Mouse (Mus musculus): Measurements from ENCODE around the gene Osbpl10. TPM values are rescaled to one million over a fixed set of nuclear protein-coding genes. Genes with fewer than 3 reads are reported as not detected.

Osbpl10 gene
- polyA plus RNA-seq, 1 experiment from 2014 or later = 1.4 TPM

- H3K27ac ChIP-seq (ENCODE audit: low read length) = no peak overlapping the region
- WGBS = 64% methylated on average over 10 of the region's 10 CpGs
- H3K4me1 ChIP-seq (ENCODE audit: control insufficient read depth, insufficient read depth, low read length) = 0 out of 2 replicates have a peak, but pooled peaks cover 4% of the 10 kb centered on the region
- no peaks in the 10 kb centered on the region for H3K9me3 ChIP-seq (replicated peaks; ENCODE audit: control insufficient read depth, low read length)
- no peak overlapping the region for H3K4me3 ChIP-seq (replicated peaks; ENCODE audit: low read length)
- no peak for ATAC-seq (ENCODE audit: insufficient read depth, low FRiP score)
- H3K27me3 ChIP-seq (ENCODE audit: control insufficient read depth, insufficient read depth, low read length) = no peaks in the 10 kb centered on the region
- no peak overlapping the region for H3K9ac ChIP-seq (ENCODE audit: low read length)
- no peak overlapping the region for H3K4me2 ChIP-seq (ENCODE audit: low read depth, low read length)
- H3K36me3 ChIP-seq (ENCODE audit: control insufficient read depth, insufficient read depth, low read length) = no peaks in the 10 kb centered on the region
Observed at GRCm38 (mm10) chr9:114990421-114990820, 12.1 kb downstream of the Osbpl10 start.

- Histone ChIP-seq H3K27ac (ENCODE audit: low read length) (no peak overlapping the region), H3K9ac (ENCODE audit: low read length) (no peak overlapping the region), H3K9me3 (replicated peaks; ENCODE audit: control insufficient read depth, low read length) (no peaks in the 10 kb centered on the region), H3K4me3 (replicated peaks; ENCODE audit: low read length) (no peak overlapping the region), H3K4me1 (ENCODE audit: control insufficient read depth, insufficient read depth, low read length) (0 out of 2 replicates have a peak, but pooled peaks cover 4% of the 10 kb centered on the region), H3K27me3 (ENCODE audit: control insufficient read depth, insufficient read depth, low read length) (no peaks in the 10 kb centered on the region), H3K36me3 (ENCODE audit: control insufficient read depth, insufficient read depth, low read length) (no peaks in the 10 kb centered on the region), H3K4me2 (ENCODE audit: low read depth, low read length) (no peak overlapping the region)
- no peak for ATAC-seq (ENCODE audit: insufficient read depth, low FRiP score)
- 90% methylated on average over 2 of the region's 2 CpGs for WGBS
Observed at GRCm38 (mm10) chr9:114992528-114992927, 14.2 kb downstream of the Osbpl10 start.

- Histone ChIP-seq H3K4me3 (replicated peaks; ENCODE audit: low read length) (no peak overlapping the region), H3K36me3 (ENCODE audit: control insufficient read depth, insufficient read depth, low read length) (no peaks in the 10 kb centered on the region), H3K27me3 (ENCODE audit: control insufficient read depth, insufficient read depth, low read length) (no peaks in the 10 kb centered on the region), H3K27ac (ENCODE audit: low read length) (no peak overlapping the region), H3K4me2 (ENCODE audit: low read depth, low read length) (no peak overlapping the region), H3K9ac (ENCODE audit: low read length) (no peak overlapping the region), H3K9me3 (replicated peaks; ENCODE audit: control insufficient read depth, low read length) (no peaks in the 10 kb centered on the region), H3K4me1 (ENCODE audit: control insufficient read depth, insufficient read depth, low read length) (no peaks in the 10 kb centered on the region)
- ATAC-seq (ENCODE audit: insufficient read depth, low FRiP score) = no peak
- 68% methylated on average over 4 of the region's 4 CpGs for WGBS
Observed at GRCm38 (mm10) chr9:114995250-114995649, 16.9 kb downstream of the Osbpl10 start.

- no peak overlapping the region for H3K4me3 ChIP-seq (replicated peaks; ENCODE audit: low read length)
- H3K9me3 ChIP-seq (replicated peaks; ENCODE audit: control insufficient read depth, low read length) = no peaks in the 10 kb centered on the region
- H3K36me3 ChIP-seq (ENCODE audit: control insufficient read depth, insufficient read depth, low read length) = no peaks in the 10 kb centered on the region
- no peaks in the 10 kb centered on the region for H3K4me1 ChIP-seq (ENCODE audit: control insufficient read depth, insufficient read depth, low read length)
- H3K4me2 ChIP-seq (ENCODE audit: low read depth, low read length) = no peak overlapping the region
- H3K27me3 ChIP-seq (ENCODE audit: control insufficient read depth, insufficient read depth, low read length) = no peaks in the 10 kb centered on the region
- no peak overlapping the region for H3K9ac ChIP-seq (ENCODE audit: low read length)
- no peak for ATAC-seq (ENCODE audit: insufficient read depth, low FRiP score)
- 90% methylated on average over 4 of the region's 4 CpGs for WGBS
- H3K27ac ChIP-seq (ENCODE audit: low read length) = no peak overlapping the region
Observed at GRCm38 (mm10) chr9:114995716-114996115, 17.3 kb downstream of the Osbpl10 start.

- no peaks in the 10 kb centered on the region for H3K36me3 ChIP-seq (ENCODE audit: control insufficient read depth, insufficient read depth, low read length)
- H3K27me3 ChIP-seq (ENCODE audit: control insufficient read depth, insufficient read depth, low read length) = no peaks in the 10 kb centered on the region
- H3K4me3 ChIP-seq (replicated peaks; ENCODE audit: low read length) = no peak overlapping the region
- 94% methylated on average over 6 of the region's 6 CpGs for WGBS
- no peak overlapping the region for H3K4me2 ChIP-seq (ENCODE audit: low read depth, low read length)
- no peak overlapping the region for H3K27ac ChIP-seq (ENCODE audit: low read length)
- H3K9me3 ChIP-seq (replicated peaks; ENCODE audit: control insufficient read depth, low read length) = no peaks in the 10 kb centered on the region
- no peak for ATAC-seq (ENCODE audit: insufficient read depth, low FRiP score)
- no peak overlapping the region for H3K9ac ChIP-seq (ENCODE audit: low read length)
- no peaks in the 10 kb centered on the region for H3K4me1 ChIP-seq (ENCODE audit: control insufficient read depth, insufficient read depth, low read length)
Observed at GRCm38 (mm10) chr9:114996489-114996888, 18.1 kb downstream of the Osbpl10 start.

GRCm38 (mm10) chr9:114999010-114999770 is 20.8 kb downstream of the Osbpl10 start:
- Histone ChIP-seq H3K9me3 (replicated peaks; ENCODE audit: control insufficient read depth, low read length) (no peaks in the 10 kb centered on the region), H3K27me3 (ENCODE audit: control insufficient read depth, insufficient read depth, low read length) (no peaks in the 10 kb centered on the region), H3K4me3 (replicated peaks; ENCODE audit: low read length) (no peak overlapping the region), H3K9ac (ENCODE audit: low read length) (no peak overlapping the region), H3K36me3 (ENCODE audit: control insufficient read depth, insufficient read depth, low read length) (no peaks in the 10 kb centered on the region), H3K4me2 (ENCODE audit: low read depth, low read length) (no peak overlapping the region), H3K27ac (ENCODE audit: low read length) (no peak overlapping the region), H3K4me1 (ENCODE audit: control insufficient read depth, insufficient read depth, low read length) (no peaks in the 10 kb centered on the region)
- WGBS = 77% methylated on average over 6 of the region's 6 CpGs
- ATAC-seq (ENCODE audit: insufficient read depth, low FRiP score) = no peak

- H3K9me3 ChIP-seq (replicated peaks; ENCODE audit: control insufficient read depth, low read length) = no peaks in the 10 kb centered on the region
- 57% methylated on average over 5 of the region's 5 CpGs for WGBS
- H3K4me1 ChIP-seq (ENCODE audit: control insufficient read depth, insufficient read depth, low read length) = no peaks in the 10 kb centered on the region
- H3K36me3 ChIP-seq (ENCODE audit: control insufficient read depth, insufficient read depth, low read length) = no peaks in the 10 kb centered on the region
- no peak overlapping the region for H3K4me2 ChIP-seq (ENCODE audit: low read depth, low read length)
- no peak overlapping the region for H3K27ac ChIP-seq (ENCODE audit: low read length)
- H3K27me3 ChIP-seq (ENCODE audit: control insufficient read depth, insufficient read depth, low read length) = no peaks in the 10 kb centered on the region
- no peak overlapping the region for H3K4me3 ChIP-seq (replicated peaks; ENCODE audit: low read length)
- no peak for ATAC-seq (ENCODE audit: insufficient read depth, low FRiP score)
- no peak overlapping the region for H3K9ac ChIP-seq (ENCODE audit: low read length)
Observed at GRCm38 (mm10) chr9:114999771-115000146, 21.4 kb downstream of the Osbpl10 start.

- Histone ChIP-seq H3K9ac (ENCODE audit: low read length) (no peak overlapping the region), H3K27ac (ENCODE audit: low read length) (no peak overlapping the region), H3K9me3 (replicated peaks; ENCODE audit: control insufficient read depth, low read length) (peaks cover 5% of the 10 kb centered on the region; the same call in 1 of the 2 replicates), H3K4me1 (ENCODE audit: control insufficient read depth, insufficient read depth, low read length) (no peaks in the 10 kb centered on the region), H3K4me2 (ENCODE audit: low read depth, low read length) (no peak overlapping the region), H3K27me3 (ENCODE audit: control insufficient read depth, insufficient read depth, low read length) (no peaks in the 10 kb centered on the region), H3K36me3 (ENCODE audit: control insufficient read depth, insufficient read depth, low read length) (no peaks in the 10 kb centered on the region), H3K4me3 (replicated peaks; ENCODE audit: low read length) (no peak overlapping the region)
- ATAC-seq (ENCODE audit: insufficient read depth, low FRiP score) = no peak
- WGBS = 70% methylated on average over 10 of the region's 10 CpGs
Observed at GRCm38 (mm10) chr9:115005446-115005845, 27.1 kb downstream of the Osbpl10 start.

- no peaks in the 10 kb centered on the region for H3K27me3 ChIP-seq (ENCODE audit: control insufficient read depth, insufficient read depth, low read length)
- no peaks in the 10 kb centered on the region for H3K36me3 ChIP-seq (ENCODE audit: control insufficient read depth, insufficient read depth, low read length)
- no peak overlapping the region for H3K9ac ChIP-seq (ENCODE audit: low read length)
- H3K27ac ChIP-seq (ENCODE audit: low read length) = peak overlapping the region; percentile 51; the same call in 1 of the 2 replicates
- peaks cover 8% of the 10 kb centered on the region; the same call in 1 of the 2 replicates for H3K9me3 ChIP-seq (replicated peaks; ENCODE audit: control insufficient read depth, low read length)
- no peak overlapping the region for H3K4me2 ChIP-seq (ENCODE audit: low read depth, low read length)
- H3K4me3 ChIP-seq (replicated peaks; ENCODE audit: low read length) = no peak overlapping the region
- H3K4me1 ChIP-seq (ENCODE audit: control insufficient read depth, insufficient read depth, low read length) = no peaks in the 10 kb centered on the region
- ATAC-seq (ENCODE audit: insufficient read depth, low FRiP score) = no peak
- WGBS = 52% methylated on average over 6 of the region's 6 CpGs
Observed at GRCm38 (mm10) chr9:115007776-115008175, 29.4 kb downstream of the Osbpl10 start.

All from stomach, embryonic 16.5 days (tissue).